Mouse (Mus musculus): ENCODE results near the gene Wtap. TPM values are rescaled to one million over a fixed set of nuclear protein-coding genes. Genes with fewer than 3 reads are reported as not detected.
"Not testable (repeated sequence)": the region's sequence is repeated elsewhere in the genome, so short reads cannot be mapped to it uniquely, and the experiment has no call there.

Wtap gene
- polyA plus RNA-seq, 1 experiment from 2014 or later: 132 TPM

- Histone ChIP-seq H3K36me3 (peaks cover 21% of the 10 kb centered on the region), H3K4me1 (peaks cover 18% of the 10 kb centered on the region), H3K9me3 (replicated peaks) (peaks cover 5% of the 10 kb centered on the region), H3K27ac (replicated peaks) (peak overlapping the region; percentile 100), H3K27me3 (ENCODE audit: low read depth, poor library complexity, severe bottlenecking) (no peaks in the 10 kb centered on the region), H3K4me3 (peak overlapping the region; percentile 99)
- DNase-seq (ENCODE audit: low spot score): peak; percentile 97
- under 1% methylated on average over 51 of the region's 51 CpGs for WGBS
These were observed 1.4 kb downstream of the Wtap start for GRCm38 (mm10) chr17:12992470-12992991.

- Histone ChIP-seq H3K4me3 (peak overlapping the region; percentile 99), H3K27me3 (ENCODE audit: low read depth, poor library complexity, severe bottlenecking) (no peaks in the 10 kb centered on the region), H3K4me1 (peaks cover 18% of the 10 kb centered on the region), H3K27ac (replicated peaks) (peak overlapping the region; percentile 100), H3K36me3 (peaks cover 26% of the 10 kb centered on the region), H3K9me3 (replicated peaks) (peaks cover 5% of the 10 kb centered on the region)
- DNase-seq (ENCODE audit: low spot score): peak; percentile 91
- WGBS: under 1% methylated on average over 75 of the region's 84 CpGs
These were observed 2.2 kb downstream of the Wtap start for GRCm38 (mm10) chr17:12991635-12992358.

- peaks cover 31% of the 10 kb centered on the region for H3K36me3 ChIP-seq
- peak; percentile 26 for DNase-seq (ENCODE audit: low spot score)
- no peaks in the 10 kb centered on the region for H3K27me3 ChIP-seq (ENCODE audit: low read depth, poor library complexity, severe bottlenecking)
- peak overlapping the region; percentile 99 for H3K4me3 ChIP-seq
- peaks cover 5% of the 10 kb centered on the region for H3K9me3 ChIP-seq (replicated peaks)
- WGBS: 7% methylated on average over 12 of the region's 12 CpGs
- peaks cover 18% of the 10 kb centered on the region for H3K4me1 ChIP-seq
- peak overlapping the region; percentile 100 for H3K27ac ChIP-seq (replicated peaks)
These were observed 2.8 kb downstream of the Wtap start for GRCm38 (mm10) chr17:12991194-12991634.

- Histone ChIP-seq H3K9me3 (replicated peaks) (peaks cover 5% of the 10 kb centered on the region), H3K27me3 (ENCODE audit: low read depth, poor library complexity, severe bottlenecking) (no peaks in the 10 kb centered on the region), H3K4me3 (peak overlapping the region; percentile 99), H3K27ac (replicated peaks) (peak overlapping the region; percentile 100; the same call in 1 of the 2 replicates), H3K4me1 (peaks cover 18% of the 10 kb centered on the region), H3K36me3 (peaks cover 36% of the 10 kb centered on the region)
- DNase-seq (ENCODE audit: low spot score): no peak
- 70% methylated on average over 8 of the region's 8 CpGs for WGBS
These were observed 3.3 kb downstream of the Wtap start for GRCm38 (mm10) chr17:12990567-12991145.

GRCm38 (mm10) chr17:12988096-12988495 lies 5.9 kb downstream of the Wtap start:
- H3K9me3 ChIP-seq (replicated peaks); H3K4me3 ChIP-seq; H3K27me3 ChIP-seq (ENCODE audit: low read depth, poor library complexity, severe bottlenecking); DNase-seq (ENCODE audit: low spot score); H3K27ac ChIP-seq (replicated peaks): not testable (repeated sequence)
- peaks cover 11% of the 10 kb centered on the region for H3K4me1 ChIP-seq
- peaks cover 62% of the 10 kb centered on the region for H3K36me3 ChIP-seq
- WGBS: 96% methylated on average over 8 of the region's 8 CpGs

- H3K4me3 ChIP-seq: no peak overlapping the region
- H3K27ac ChIP-seq (replicated peaks): no peak overlapping the region
- H3K4me1 ChIP-seq: no peaks in the 10 kb centered on the region
- DNase-seq (ENCODE audit: low spot score): no peak
- 87% methylated on average over 2 of the region's 2 CpGs for WGBS
- peaks cover 5% of the 10 kb centered on the region for H3K9me3 ChIP-seq (replicated peaks)
- H3K36me3 ChIP-seq: peaks cover 95% of the 10 kb centered on the region
- H3K27me3 ChIP-seq (ENCODE audit: low read depth, poor library complexity, severe bottlenecking): no peaks in the 10 kb centered on the region
These were observed 10.0 kb downstream of the Wtap start for GRCm38 (mm10) chr17:12983988-12984387.

- no peak overlapping the region for H3K27ac ChIP-seq (replicated peaks)
- no peak overlapping the region for H3K4me3 ChIP-seq
- no peaks in the 10 kb centered on the region for H3K4me1 ChIP-seq
- H3K36me3 ChIP-seq: peaks cover 85% of the 10 kb centered on the region
- no peak for DNase-seq (ENCODE audit: low spot score)
- H3K27me3 ChIP-seq (ENCODE audit: low read depth, poor library complexity, severe bottlenecking): no peaks in the 10 kb centered on the region
- no peaks in the 10 kb centered on the region for H3K9me3 ChIP-seq (replicated peaks)
- 88% methylated on average over 1 of the region's 1 CpGs for WGBS
These were observed 15.4 kb downstream of the Wtap start for GRCm38 (mm10) chr17:12978546-12978945.

GRCm38 (mm10) chr17:12973851-12974250 lies 20.1 kb downstream of the Wtap start:
- Histone ChIP-seq H3K27me3 (ENCODE audit: low read depth, poor library complexity, severe bottlenecking) (no peaks in the 10 kb centered on the region), H3K4me3 (no peak overlapping the region), H3K9me3 (replicated peaks) (no peaks in the 10 kb centered on the region), H3K4me1 (no peaks in the 10 kb centered on the region), H3K27ac (replicated peaks) (no peak overlapping the region), H3K36me3 (peaks cover 85% of the 10 kb centered on the region)
- WGBS: 89% methylated on average over 2 of the region's 2 CpGs
- no peak for DNase-seq (ENCODE audit: low spot score)

- Histone ChIP-seq H3K4me1 (no peaks in the 10 kb centered on the region), H3K9me3 (replicated peaks) (no peaks in the 10 kb centered on the region), H3K36me3 (peaks cover 74% of the 10 kb centered on the region), H3K4me3 (no peak overlapping the region), H3K27ac (replicated peaks) (no peak overlapping the region), H3K27me3 (ENCODE audit: low read depth, poor library complexity, severe bottlenecking) (no peaks in the 10 kb centered on the region)
- WGBS: 89% methylated on average over 2 of the region's 2 CpGs
- DNase-seq (ENCODE audit: low spot score): no peak
These were observed 26.8 kb downstream of the Wtap start for GRCm38 (mm10) chr17:12967173-12967572.

- no peak for DNase-seq (ENCODE audit: low spot score)
- H3K27me3 ChIP-seq (ENCODE audit: low read depth, poor library complexity, severe bottlenecking): no peaks in the 10 kb centered on the region
- WGBS: 93% methylated on average over 3 of the region's 3 CpGs
- peaks cover 17% of the 10 kb centered on the region for H3K4me1 ChIP-seq
- H3K36me3 ChIP-seq: peaks cover 43% of the 10 kb centered on the region
- no peaks in the 10 kb centered on the region for H3K9me3 ChIP-seq (replicated peaks)
- no peak overlapping the region for H3K27ac ChIP-seq (replicated peaks)
- H3K4me3 ChIP-seq: no peak overlapping the region
These were observed 30.5 kb downstream of the Wtap start for GRCm38 (mm10) chr17:12963476-12963875.

- under 1% methylated on average over 42 of the region's 42 CpGs for WGBS
- peaks cover 36% of the 10 kb centered on the region for H3K36me3 ChIP-seq
- H3K4me3 ChIP-seq: peak within 1 kb of the TSS; percentile 72
- no peaks in the 10 kb centered on the region for H3K9me3 ChIP-seq (replicated peaks)
- peak within 1 kb of the TSS; percentile 91 for H3K27ac ChIP-seq (replicated peaks)
- no peaks in the 10 kb centered on the region for H3K27me3 ChIP-seq (ENCODE audit: low read depth, poor library complexity, severe bottlenecking)
- peak; percentile 93 for DNase-seq (ENCODE audit: low spot score)
- H3K4me1 ChIP-seq: peaks cover 19% of the 10 kb centered on the region
These were observed 33.6 kb downstream of the Wtap start, which contains the start of gene Acat2 for GRCm38 (mm10) chr17:12960331-12960873. Gene Acat2, minus strand, starts transcription at chr17:12960747.

- H3K4me3 ChIP-seq: peak overlapping the region; percentile 44
These were observed 34.6 kb downstream of the Wtap start for GRCm38 (mm10) chr17:12959377-12959776.

More at GRCm38 (mm10) chr17:12959377-12959776, 34.6 kb downstream of the Wtap start:
- H3K4me1 ChIP-seq: peaks cover 19% of the 10 kb centered on the region
- not testable (repeated sequence) for DNase-seq (ENCODE audit: low spot score); H3K27me3 ChIP-seq (ENCODE audit: low read depth, poor library complexity, severe bottlenecking); H3K9me3 ChIP-seq (replicated peaks)
- peaks cover 36% of the 10 kb centered on the region for H3K36me3 ChIP-seq
- H3K27ac ChIP-seq (replicated peaks): 0 out of 2 replicates have a peak overlapping the region, but pooled peaks have one; percentile 55
- whole genome bisulfite sequencing: 50% methylated on average over 1 of the region's 2 CpGs

Data from midbrain, embryonic 10.5 days (tissue).